Mouse (Mus musculus) heart, postnatal 10 days (tissue): ENCODE results near the gene Limch1. TPM values are rescaled to one million over a fixed set of nuclear protein-coding genes. Genes with fewer than 3 reads are reported as not detected.
A peak's percentile ranks its signal among the peaks of the same experiment; 100 is the strongest.

ENCODE experiments used
- DNase-seq, 2 experiments: peaks; one replicate each; pipeline ENCODE4 v3.0.0; 2021
- intact Hi-C: fragments of 180-260 bp; cut with DNase I; formaldehyde crosslinking; loops from one replicate; pipeline ENCODE4 v1.15.1; 2025
- microRNA-seq, 2 experiments: library from miRNA; unstranded; fragments of <30 nt; microRNA quantifications; one replicate each; pipeline ENCODE4 v1.2.0; 2022
- total RNA-seq, 2 experiments: library from RNA; stranded (reverse); gene quantifications; 2 replicates each; pipeline ENCODE4 v1.2.3; 2021

Gene Limch1
- total RNA-seq, 2 experiments from 2014 or later: 149 to 150 TPM

DNA sequence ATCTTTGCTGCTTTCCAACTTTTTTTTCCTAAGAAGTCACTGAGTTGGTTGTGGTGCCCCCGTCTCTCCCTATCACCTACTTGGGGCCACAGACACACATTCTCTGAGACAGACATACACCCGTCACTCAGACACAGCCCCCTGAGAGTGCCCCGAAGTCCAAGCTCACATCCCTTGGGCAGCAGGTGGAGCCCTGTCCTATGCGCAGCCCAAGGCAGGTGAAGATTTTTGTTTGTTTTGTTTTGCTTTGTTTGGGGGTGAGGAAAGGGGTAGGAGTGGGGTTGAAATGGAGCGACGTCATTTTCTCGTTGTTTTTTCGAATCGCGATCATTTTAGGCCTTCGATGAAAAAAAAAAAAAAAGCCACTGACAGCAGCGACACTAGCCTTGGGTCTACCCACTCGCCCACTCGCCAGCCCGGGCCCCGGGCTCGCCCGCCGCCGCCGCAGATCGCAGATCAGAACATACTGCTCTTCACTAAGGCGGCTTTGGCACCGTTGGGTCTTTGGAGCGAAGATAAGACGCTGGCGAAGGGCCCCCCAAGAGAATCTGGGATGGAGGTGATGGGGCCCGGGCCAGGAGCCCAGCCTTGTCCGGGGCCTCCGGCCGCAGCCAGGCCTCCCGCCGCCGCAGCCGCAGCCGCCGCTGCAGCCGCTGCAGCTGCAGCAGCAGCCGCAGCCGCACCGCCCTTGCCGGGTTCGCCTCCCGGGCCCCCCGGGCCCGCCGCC lies 350.2 kb downstream of the Limch1 start:
- intact Hi-C loops: loop anchor here (2.0 kb wide), 1 partner anchor 133 kb away; no protein-coding TSS in a partner anchor
- peak; percentile 13 to 16 for DNase-seq

DNA sequence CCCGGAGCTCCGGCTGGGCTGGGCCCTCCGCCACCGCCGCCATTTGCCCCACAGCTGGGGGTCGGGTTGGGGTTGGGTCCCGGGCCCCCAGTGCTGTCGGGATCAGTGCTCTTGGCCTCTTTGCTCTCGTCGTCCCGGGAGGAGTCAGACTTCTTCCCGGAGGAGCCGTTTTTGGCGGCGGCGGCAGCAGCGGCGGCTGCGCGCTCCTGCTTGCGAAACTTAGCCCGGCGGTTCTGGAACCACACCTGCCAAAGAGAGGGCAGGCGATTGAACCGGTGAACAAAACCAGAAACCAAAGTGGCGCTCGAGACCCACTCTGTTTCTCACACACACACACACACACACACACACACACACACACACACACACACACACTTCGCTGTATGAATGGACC lies 350.7 kb downstream of the Limch1 start:
- peak; percentile 29 to 34 for DNase-seq
- intact Hi-C loops: no loop called here

DNA sequence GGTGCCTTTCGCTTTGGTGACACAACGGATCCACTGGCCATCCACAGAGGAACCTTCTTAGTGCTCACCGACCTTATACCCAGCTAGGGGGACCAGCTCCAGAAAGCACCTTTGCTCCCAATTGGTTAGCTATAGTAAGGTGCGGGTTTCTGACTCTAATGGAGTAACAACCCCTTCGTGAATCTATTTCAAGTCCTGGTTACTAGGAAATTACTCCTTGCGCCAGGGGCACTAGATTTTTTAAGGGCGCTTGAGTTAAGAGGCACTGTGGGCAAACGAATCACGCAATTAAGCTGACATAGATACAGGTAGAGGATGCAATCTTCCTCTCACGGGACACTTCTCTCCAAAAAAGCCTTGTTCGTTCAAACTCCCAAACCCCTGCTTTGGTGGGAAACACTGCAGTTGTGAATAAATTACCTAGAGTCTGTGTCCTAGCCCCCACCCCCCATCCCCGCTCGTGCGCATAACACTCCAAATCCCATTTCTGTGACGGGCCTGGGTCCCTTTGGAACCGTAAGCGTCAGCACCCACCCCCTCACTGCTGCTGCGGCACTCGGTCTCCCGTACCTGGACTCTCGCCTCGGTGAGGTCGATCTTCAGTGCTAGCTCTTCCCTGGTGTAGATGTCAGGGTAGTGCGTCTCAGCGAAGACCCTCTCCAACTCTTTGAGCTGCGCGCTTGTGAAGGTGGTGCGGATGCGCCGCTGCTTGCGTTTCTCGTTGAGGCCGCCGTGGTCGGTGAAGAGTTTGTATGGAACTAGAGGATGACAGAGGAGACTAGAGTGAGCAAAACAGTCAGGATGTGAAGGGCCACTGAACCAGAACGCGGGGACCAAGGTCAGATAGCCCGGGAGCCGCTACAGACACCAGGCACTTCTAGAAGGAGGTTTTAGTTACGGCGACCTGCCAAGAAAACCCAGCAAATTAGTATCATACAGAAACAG lies 351.8 kb downstream of the Limch1 start:
- intact Hi-C loops: loop anchor here (2.0 kb wide), 1 partner anchor 125 kb away; no protein-coding TSS in a partner anchor
- DNase-seq: peak; percentile 30 to 40

DNA sequence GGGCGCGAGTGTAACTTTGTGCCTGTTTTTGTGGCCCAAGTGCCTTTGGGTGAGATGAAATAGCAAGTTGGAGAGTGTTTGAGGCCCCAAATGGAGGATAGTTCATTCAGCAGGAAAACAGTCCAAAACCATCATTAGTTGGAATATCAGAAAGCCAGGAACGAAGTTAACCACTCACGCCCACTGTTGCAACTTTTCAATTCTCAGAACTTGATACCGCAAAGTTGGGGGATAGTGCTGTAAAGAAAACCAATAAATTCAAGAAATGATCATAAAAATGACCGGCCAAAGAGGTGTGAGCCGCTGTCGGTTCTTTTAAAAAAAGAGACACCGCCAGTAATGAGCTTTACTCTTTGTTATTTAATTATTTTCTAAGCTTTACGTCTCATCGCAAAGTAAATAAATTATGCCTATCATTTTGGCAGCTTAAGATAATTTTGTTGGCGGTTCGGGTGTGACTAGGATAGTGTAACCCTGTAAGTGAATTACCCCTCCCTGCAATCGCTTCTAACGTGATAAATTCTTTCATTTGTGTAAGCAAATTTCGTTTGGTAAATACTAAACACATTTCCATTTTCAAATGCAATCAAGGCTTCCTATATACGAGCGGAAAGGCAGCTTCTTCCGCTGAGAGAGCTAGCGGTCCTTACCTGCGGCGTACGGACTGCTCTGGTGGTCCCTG lies 352.6 kb downstream of the Limch1 start:
- peak in 1 of 2 experiments; percentile 42 for DNase-seq
- intact Hi-C loops: loop anchor here (2.0 kb wide), 1 partner anchor 125 kb away; no protein-coding TSS in a partner anchor

DNA sequence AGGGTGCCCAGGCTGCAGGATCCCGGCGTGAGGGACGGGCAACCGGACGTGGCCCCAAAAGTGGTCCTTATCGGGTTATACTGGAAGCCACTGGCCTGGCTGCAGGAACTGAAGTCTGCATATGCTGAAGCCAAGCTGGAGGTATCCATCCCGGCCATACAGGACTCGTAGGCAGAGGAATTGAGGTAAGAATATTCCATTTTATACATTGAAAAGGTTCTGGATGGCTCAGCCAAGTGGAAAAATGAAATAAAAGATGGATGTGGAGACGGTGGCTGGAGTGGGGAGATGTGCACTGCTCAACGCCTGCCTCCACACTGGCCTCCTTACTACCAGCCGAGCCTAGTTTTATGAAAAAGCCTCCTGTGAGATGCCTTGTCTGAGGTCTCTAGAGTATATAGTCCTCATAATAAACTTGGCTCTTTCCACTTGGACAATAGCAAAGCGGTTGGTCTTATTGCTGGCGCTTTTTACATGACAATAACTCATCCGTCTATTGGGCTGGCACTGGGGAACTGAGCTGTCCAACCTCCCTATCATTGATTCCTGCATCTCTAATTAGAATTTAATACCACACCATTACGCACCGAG lies 353.2 kb downstream of the Limch1 start, which contains the start of gene Phox2b:
Gene Phox2b (minus strand): TSS at position 569 of the 591 bp plus-strand sequence.
- intact Hi-C loops: loop anchor here (2.0 kb wide), 1 partner anchor 124 kb away; no protein-coding TSS in a partner anchor
- peak; percentile 27 to 34 for DNase-seq

DNA sequence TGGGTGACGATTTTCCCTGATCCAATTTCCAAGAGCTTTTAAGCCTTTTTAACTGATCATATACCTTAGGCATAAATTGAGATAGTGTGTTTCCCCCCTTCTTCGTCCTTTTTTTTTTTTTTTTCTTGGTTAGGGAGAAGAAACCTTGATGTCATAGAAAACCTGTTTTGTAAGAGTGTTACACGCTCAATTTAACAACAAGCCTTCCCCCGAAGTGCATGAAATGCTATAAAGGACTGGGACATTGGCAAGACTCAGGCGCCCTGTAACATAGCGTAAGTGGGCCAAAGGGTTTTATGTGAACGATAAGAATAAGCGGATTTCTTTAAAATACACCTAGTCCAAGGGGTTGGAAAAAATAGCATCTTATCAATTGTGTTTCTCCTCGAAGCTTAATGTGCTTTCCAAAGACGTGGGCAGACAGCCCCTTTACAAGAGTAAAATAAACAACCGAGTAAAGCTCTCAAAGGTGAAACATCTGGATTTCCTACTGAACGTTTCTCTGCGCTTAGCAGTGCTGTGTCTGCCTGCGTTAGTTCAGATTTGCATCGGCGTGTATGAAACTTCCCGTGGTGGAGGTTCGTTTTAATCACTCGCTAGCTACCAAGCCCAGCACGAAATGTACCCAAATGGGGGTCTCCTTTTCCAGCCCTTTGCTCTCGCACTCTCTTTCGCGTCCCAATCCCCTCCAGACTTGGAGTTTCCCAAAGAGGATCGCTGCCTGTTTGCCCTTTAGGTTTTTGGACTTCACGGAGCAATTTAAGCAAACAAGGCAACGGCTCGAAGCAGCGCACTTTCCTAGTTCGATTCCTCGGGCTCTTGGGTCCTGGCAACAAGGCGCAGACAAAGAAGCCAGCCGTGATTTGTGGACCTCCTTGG lies 354.0 kb downstream of the Limch1 start:
- intact Hi-C loops: loop anchor here (2.0 kb wide), 1 partner anchor 123 kb away; no protein-coding TSS in a partner anchor
- peak; percentile 40 to 48 for DNase-seq

DNA sequence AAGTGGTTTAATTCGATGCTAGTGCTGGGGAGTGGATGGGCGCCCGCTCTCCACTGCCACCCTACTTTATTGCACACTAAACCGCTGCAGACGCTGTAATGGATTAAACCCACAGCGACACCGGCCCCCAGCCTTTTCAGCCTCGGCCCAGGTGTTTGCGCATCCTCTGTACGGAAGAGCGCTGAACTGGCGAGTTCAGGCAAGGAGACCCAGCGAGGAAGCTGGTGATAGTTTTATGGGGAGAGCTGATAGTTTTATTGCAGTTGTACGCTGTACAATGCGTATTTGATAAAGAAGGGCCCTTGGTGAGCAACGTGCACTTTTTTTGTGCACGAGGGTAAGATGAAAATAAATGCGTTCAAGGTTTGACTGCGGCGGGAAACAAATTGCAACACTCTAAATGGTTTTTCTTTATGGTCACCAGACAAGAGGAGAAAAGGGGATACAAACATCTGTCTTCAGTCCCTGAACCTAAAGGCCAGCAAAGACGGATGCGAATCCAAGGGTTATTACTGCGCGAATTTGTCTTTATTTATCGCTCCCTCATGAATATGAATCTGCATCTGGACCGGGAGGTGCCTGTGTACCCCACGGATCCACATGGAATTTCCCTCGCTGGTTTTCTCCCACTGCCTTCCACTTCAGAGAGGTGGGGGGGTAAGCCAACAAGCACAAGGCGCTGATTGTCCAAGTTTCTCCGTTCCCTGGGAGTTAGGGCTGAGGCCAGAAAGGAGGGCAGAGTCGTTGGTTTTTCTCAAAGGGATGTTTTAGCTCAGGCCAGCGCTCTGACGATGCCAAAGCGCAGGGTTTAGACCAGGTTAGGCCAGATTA lies 355.2 kb downstream of the Limch1 start:
- DNase-seq: peak; percentile 8 to 25
- intact Hi-C loops: no loop called here

DNA sequence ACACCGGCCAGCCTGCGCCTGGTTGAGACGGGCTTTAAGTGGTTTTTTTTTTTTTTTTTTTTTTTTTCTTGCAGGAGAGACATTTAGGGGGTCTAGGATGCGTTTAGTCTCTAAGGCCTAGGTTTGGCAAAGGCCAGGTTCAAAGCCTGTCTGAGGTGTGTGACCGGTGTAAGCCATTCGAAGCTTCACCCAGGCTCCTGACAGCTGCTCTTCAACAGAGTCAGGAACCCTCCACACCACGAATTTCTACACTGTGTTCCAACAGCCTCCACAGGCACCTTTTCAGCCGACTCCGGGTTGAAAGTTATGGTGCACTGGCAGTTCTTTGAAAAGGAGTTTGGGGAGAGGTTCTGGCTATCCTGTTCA lies 355.8 kb downstream of the Limch1 start:
- DNase-seq: peak in 1 of 2 experiments; percentile 1
- intact Hi-C loops: no loop called here

DNA sequence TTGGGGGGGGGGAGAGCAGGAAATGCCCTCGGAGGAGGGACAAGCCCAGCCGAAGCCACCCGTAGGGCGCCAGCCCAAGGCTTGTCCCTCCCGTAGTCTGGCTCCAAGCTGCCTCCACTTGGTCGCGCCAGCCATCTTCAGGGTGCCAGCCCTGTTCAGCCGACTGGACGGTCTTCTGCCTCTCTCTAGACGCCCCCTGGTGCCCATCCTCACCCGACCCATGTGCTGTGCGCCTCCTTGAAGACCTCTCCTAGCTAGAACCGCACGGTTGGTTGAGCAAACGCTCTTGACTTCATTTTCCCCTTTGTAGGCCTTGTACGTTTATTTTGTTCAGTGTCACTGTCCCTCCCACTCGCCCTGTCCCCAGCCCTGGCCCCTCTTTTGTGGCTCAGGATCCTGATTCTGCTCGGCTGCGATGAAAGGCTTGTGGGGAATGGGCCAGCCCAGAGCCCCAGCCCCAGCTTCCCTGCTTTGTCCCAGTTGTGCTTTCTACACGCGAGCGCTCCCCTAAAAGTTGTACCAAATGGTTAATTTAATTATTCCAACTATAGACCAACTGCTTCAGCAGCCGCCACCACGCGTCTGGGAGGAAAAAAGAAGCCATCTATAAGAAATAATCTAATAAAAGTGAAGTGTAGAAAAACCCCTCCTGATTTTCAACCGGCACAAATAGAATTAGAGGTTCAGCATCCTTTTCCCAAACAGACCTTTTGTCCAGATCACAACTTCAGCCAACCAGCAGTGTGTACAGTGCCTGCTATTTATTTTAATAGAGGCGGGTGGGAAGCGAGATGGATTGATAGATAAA lies 356.4 kb downstream of the Limch1 start:
- intact Hi-C loops: no loop called here
- DNase-seq: peak; percentile 5 to 10

DNA sequence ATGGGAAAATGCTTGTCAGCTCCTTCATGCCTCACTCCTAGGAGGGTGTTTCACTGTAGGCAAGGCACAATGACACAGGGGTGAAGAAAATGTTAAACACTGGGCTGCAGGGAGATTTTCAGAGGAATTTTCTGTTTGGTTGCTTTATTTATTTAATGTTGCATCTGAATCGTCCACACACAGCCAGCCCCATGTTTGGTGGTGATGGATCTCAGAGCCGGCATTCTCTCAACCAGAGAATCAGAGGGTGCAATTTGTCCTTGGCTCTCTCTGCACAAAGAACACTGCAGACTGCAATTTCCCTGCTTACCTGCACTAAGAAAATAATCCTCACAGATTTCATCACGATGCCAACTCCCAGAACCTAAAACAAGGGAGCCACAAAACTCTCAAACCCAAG lies 357.4 kb downstream of the Limch1 start:
- intact Hi-C loops: no loop called here
- no peak for DNase-seq

DNA sequence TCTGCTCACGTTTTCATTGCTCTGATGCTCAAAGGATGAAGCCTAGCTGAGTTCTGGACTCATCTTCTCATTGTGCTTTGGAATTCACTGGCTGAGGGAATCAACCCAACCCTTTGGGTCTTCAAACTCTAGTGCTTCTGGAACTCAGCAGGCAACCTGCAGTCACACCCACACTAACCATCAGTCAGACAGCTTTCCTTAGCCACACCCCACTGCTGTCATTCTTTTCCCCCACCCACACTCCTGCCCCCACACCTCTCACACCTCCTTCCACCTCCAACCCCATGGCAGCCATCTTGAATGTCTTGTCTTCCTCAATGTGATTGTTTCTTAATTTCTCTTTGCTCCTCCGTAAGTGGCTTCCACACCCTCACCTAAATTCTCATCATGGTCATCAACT lies 360.6 kb downstream of the Limch1 start:
- no peak for DNase-seq
- intact Hi-C loops: no loop called here

Small RNAs within 50 kb of the gene (microRNA-seq; reads per million reads assigned to microRNA genes)
- 0 reads per million in 2 experiments for gene Gm23841

Other genes with a start within 250 kb of the Limch1 start
- 10 to 100 TPM; 67.6 to 69.2 TPM for gene Apbb2, start 127.0 kb upstream of the Limch1 start, total RNA-seq
- 10 to 100 TPM; 19.6 to 21.5 TPM for gene Uchl1, start 69.7 kb upstream of the Limch1 start, total RNA-seq